24 mouse cellular contexts compared by ENCODE assay signal in the genomic region with DNA sequence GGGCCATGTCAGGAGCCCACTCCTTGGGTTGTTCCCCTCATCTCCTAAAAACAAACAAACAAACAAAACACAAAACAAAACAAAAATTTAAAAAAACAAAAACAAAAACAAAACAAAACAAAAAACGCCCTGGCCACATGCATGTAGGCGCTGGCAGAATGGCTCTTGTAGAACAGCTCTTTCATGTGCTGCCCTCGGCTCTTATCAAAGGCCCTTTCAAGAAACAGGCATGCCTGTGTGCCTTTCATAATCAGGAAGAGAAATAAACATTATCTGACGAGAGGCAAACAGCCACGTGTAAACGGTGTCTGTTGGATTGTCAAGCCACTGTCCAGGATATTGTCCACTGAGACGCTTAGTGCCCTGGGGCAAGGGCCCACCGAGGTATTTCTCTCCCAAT.
"Had no signal": no experiment of that assay in that cellular context is flagged by ENCODE, and none has a peak within 500 bp of the region (broad histone marks: within the 10 kb centered on the region; RNA-seq: fewer than 3 reads in every experiment).

No protein-coding gene starts in this region.

- H3K9ac ChIP-seq: heart, embryonic 12.5 days; hindbrain, embryonic 12.5 days; hindbrain, embryonic 14.5 days; intestine, embryonic 15.5 days; limb, embryonic 12.5 days; liver, embryonic 14.5 days had no signal

- H3K36me3 ChIP-seq: heart, embryonic 10.5 days; heart, embryonic 12.5 days; hindbrain, embryonic 10.5 days; hindbrain, embryonic 12.5 days; intestine, embryonic 15.5 days; limb, embryonic 10.5 days; limb, embryonic 12.5 days had no signal

- H3K27ac ChIP-seq: gastrocnemius, adult 2 months; heart, embryonic 10.5 days; hindbrain, embryonic 10.5 days; hindbrain, embryonic 12.5 days; hindbrain, embryonic 14.5 days; intestine, embryonic 15.5 days; limb, embryonic 10.5 days; limb, embryonic 12.5 days; liver, embryonic 14.5 days had no signal

- H3K9me3 ChIP-seq: heart, embryonic 10.5 days; heart, embryonic 12.5 days; hindbrain, embryonic 10.5 days; hindbrain, embryonic 12.5 days; intestine, embryonic 15.5 days; limb, embryonic 10.5 days; limb, embryonic 12.5 days had no signal

- H3K4me1 ChIP-seq: intestine, embryonic 15.5 days had no signal

- H3K4me3 ChIP-seq: gastrocnemius, adult 2 months; heart, embryonic 10.5 days; heart, embryonic 12.5 days; hindbrain, embryonic 10.5 days; hindbrain, embryonic 12.5 days; intestine, embryonic 15.5 days; limb, embryonic 10.5 days; limb, embryonic 12.5 days had no signal

- H3K4me2 ChIP-seq: heart, embryonic 12.5 days; hindbrain, embryonic 12.5 days; hindbrain, embryonic 14.5 days; intestine, embryonic 15.5 days; limb, embryonic 12.5 days had no signal

- ATAC-seq: hindbrain, embryonic 16.5 days; inflammation-experienced regulatory T-cells, adult 6 months; intestine, embryonic 15.5 days; intestine, postnatal 0 days had no signal

- DNase-seq: gastrocnemius, adult 2 months; gastrocnemius, postnatal 10 days; gastrocnemius, postnatal 25 days; heart, adult 18-20 months; heart, postnatal 10 days; heart, postnatal 4 days; kidney, adult 18-20 months; kidney, adult 8-10 months; kidney, postnatal 10 days; kidney, postnatal 25 days; layer of hippocampus, adult 9-11 months; layer of hippocampus, postnatal 36 days had no signal
